Mouse (Mus musculus) liver, embryonic 12.5 days (tissue): ENCODE measurements around the gene 6430548M08Rik. TPM values are rescaled to one million over a fixed set of nuclear protein-coding genes. Genes with fewer than 3 reads are reported as not detected.

ENCODE experiments used
- ATAC-seq: fragments of 200-750 bp; cut with Nextera tagmentation; 2 replicates; pipeline ENCODE4 v1.8.0; 2017; ENCODE audit warnings: moderate number of reproducible peaks, mild to moderate bottlenecking, moderate library complexity
- H3K27ac ChIP-seq: fragments of 300-500 bp; sonication (generic); 2 replicates; pipeline ENCODE4 v1.5.1; 2016; ENCODE audit warnings: mild to moderate bottlenecking
- H3K27me3 ChIP-seq: fragments of 300-500 bp; sonication (generic); replicated peaks from 2 replicates; pipeline ENCODE4 v1.6.1; 2016; ENCODE audit warnings: mild to moderate bottlenecking, moderate library complexity
- H3K36me3 ChIP-seq: fragments of 300-500 bp; sonication (generic); 2 replicates; pipeline ENCODE4 v1.6.1; 2016; ENCODE audit warnings: mild to moderate bottlenecking, moderate library complexity
- H3K4me1 ChIP-seq: fragments of 300-500 bp; sonication (generic); 2 replicates; pipeline ENCODE4 v1.6.1; 2016
- H3K4me2 ChIP-seq: fragments of 300-500 bp; sonication (generic); 2 replicates; pipeline ENCODE4 v1.6.1; 2016; ENCODE audit warnings: mild to moderate bottlenecking, moderate library complexity
- H3K4me3 ChIP-seq: fragments of 300-500 bp; sonication (generic); 2 replicates; pipeline ENCODE4 v1.5.1; 2016; ENCODE audit warnings: mild to moderate bottlenecking, moderate library complexity
- H3K9ac ChIP-seq: fragments of 300-500 bp; sonication (generic); 2 replicates; pipeline ENCODE4 v1.6.1; 2016; ENCODE audit warnings: mild to moderate bottlenecking, moderate library complexity
- H3K9me3 ChIP-seq: fragments of 300-500 bp; sonication (generic); replicated peaks from 2 replicates; pipeline ENCODE4 v1.6.1; 2016; ENCODE audit warnings: mild to moderate bottlenecking, moderate library complexity
- WGBS: fragments of 180-500 bp; shearing (Covaris S2); methylation state at CpG from one replicate; pipeline ENCODE4 v1.1.7; 2016; ENCODE audit not compliant: insufficient replicate concordance; 5-methylcytosine and 5-hydroxymethylcytosine counted together
- polyA plus RNA-seq: library from polyadenylated mRNA; unstranded; fragments of >200 nt; fragmentation: Nextera tagmentation; extraction: Ambion mirVana; gene quantifications from 2 replicates; pipeline ENCODE4 v1.2.1, GENCODE M21; 2016

6430548M08Rik gene
- polyA plus RNA-seq, 1 experiment from 2014 or later, result 1.8 TPM

DNA sequence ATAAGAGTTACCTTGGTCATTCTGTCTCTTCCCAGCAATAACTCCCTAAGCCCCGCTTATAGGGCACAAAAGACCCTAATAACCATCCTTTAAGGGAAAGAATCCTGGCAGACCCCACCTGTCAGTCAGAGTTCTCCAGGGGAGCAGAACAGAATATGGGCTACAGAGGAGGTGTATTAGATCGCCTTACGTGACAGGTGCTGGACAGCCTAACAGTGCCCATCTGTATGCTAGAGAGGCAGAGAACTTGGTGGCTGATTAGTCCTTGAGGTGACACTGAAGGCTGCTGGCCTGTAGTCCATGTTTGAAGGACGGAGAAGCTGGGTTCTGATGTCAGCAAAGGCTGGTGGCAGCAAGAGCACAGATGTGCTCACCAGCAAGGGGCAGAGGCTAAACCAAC lies 3.0 kb upstream of the 6430548M08Rik start:
- no peaks in the 10 kb centered on the region for H3K36me3 ChIP-seq
- peaks cover 42% of the 10 kb centered on the region for H3K27me3 ChIP-seq
- no peak overlapping the region for H3K4me3 ChIP-seq
- no peak overlapping the region for H3K4me2 ChIP-seq
- no peak for ATAC-seq
- no peaks in the 10 kb centered on the region for H3K9me3 ChIP-seq
- H3K9ac ChIP-seq, result no peak overlapping the region
- peaks cover 27% of the 10 kb centered on the region for H3K4me1 ChIP-seq
- WGBS, result 74% methylated on average over 4 of the region's 4 CpGs
- H3K27ac ChIP-seq, result no peak overlapping the region

DNA sequence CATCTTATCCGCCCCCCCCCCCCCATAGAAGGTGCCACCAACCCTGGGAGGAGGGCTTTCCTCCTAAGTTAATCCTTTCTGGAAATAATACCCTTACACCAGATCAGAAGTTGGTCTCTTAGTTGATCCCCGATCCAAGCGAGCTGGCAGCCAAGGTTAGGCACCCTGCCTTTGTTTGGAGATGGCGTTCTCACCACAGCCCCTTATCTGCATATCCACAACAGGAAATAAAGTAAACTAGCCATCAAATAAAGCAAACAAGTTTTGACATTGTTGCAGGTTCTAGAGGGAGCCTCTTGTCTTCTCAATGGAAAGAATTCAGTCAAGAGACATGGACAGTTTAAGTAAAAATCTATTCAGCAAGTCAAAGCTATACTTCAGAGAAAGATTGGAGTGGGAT lies 2.6 kb upstream of the 6430548M08Rik start:
- Histone ChIP-seq H3K4me3 (no peak overlapping the region), H3K4me2 (no peak overlapping the region), H3K27ac (no peak overlapping the region), H3K36me3 (no peaks in the 10 kb centered on the region), H3K9ac (no peak overlapping the region), H3K27me3 (peaks cover 46% of the 10 kb centered on the region), H3K9me3 (no peaks in the 10 kb centered on the region), H3K4me1 (peaks cover 26% of the 10 kb centered on the region)
- WGBS, result 44% methylated on average over 4 of the region's 4 CpGs
- no peak for ATAC-seq

DNA sequence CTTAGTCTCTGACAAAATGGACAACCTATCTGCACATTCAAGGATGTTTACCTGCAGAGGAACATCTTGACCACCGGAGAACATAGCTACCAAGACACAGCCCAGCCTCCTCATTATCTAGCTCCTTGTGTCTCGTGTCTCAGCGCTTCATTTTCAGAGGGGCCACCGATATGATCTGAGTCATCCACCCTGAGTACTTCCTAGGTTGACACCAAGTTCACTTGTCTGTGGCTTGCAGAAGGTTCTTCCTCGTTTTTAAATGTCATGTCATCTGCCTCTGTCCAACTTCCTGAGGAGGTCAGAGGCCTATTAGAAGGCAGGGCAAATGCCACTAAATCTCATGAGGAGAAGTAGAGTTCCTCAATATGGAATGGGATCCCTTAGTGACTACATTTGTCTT lies 1.4 kb upstream of the 6430548M08Rik start:
- peak overlapping the region; percentile 83; the same call in 1 of the 2 replicates for H3K27ac ChIP-seq
- H3K9ac ChIP-seq, result no peak overlapping the region

DNA sequence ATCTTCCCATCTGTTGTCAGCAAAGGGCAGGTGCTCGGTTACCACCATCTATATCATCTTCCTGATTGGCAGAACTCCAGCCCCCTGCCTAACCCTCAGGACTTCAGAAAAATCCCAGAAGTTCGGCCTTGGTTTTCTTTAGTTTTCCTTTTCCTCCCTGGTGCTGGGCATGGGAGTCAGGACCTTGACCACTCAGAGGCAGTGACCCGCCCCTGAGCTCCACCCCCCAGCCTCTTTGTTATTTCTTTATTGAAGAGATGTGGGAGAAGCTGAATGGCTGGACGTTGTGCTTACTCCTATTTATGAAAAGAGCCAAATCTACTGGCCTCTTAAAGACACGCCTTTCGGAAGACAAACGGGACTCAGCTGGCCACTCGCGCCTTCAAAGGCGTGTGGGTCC lies 646 bp upstream of the 6430548M08Rik start:
- ATAC-seq, result no peak; the same call in 1 of the 2 replicates

More for the DNA sequence above, 1.4 kb upstream of the 6430548M08Rik start:
- Histone ChIP-seq H3K4me1 (peaks cover 21% of the 10 kb centered on the region), H3K4me2 (peak overlapping the region; percentile 97), H3K27me3 (peaks cover 58% of the 10 kb centered on the region), H3K9me3 (no peaks in the 10 kb centered on the region), H3K4me3 (no peak overlapping the region), H3K36me3 (no peaks in the 10 kb centered on the region)
- whole genome bisulfite sequencing, result 11% methylated on average over 5 of the region's 5 CpGs
- ATAC-seq, result no peak

DNA sequence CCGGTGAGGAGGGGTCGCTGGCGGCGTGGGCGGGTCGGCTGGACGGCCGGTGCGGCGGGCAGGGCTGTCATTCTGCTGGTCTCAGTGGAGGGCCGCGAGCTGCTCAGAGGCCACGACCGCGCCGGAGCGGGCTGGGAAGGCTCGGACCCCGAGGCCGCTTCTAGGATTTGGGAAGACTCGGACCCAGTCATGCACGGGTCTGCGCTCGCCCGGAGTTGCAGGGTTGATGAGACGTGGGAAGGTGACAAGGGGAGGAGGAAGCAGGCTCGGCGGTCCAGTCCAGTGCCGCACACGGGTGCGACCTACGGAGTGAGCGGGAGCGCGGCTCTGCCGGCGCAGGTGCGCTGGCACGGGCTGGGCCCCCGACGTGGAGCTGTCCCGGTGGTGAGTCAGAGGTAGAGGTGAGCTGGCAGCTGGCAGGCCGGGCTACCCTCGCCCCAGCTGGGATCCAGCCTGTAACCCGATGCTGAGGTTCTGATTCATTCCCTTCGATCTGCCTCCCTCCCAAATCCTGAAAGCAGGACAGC lies 426 bp downstream of the 6430548M08Rik start:
- Histone ChIP-seq H3K4me1 (peaks cover 21% of the 10 kb centered on the region), H3K27ac (no peak overlapping the region), H3K4me3 (peak overlapping the region; percentile 65), H3K27me3 (peaks cover 74% of the 10 kb centered on the region), H3K4me2 (peak overlapping the region; percentile 97), H3K9ac (peak overlapping the region; percentile 64), H3K36me3 (no peaks in the 10 kb centered on the region), H3K9me3 (no peaks in the 10 kb centered on the region)
- ATAC-seq, result peak; percentile 10
- 3% methylated on average over 46 of the region's 46 CpGs for WGBS

More for the DNA sequence above, 646 bp upstream of the 6430548M08Rik start:
- H3K9ac ChIP-seq, result peak overlapping the region; percentile 82
- H3K27ac ChIP-seq, result peak overlapping the region; percentile 83
- H3K9me3 ChIP-seq, result no peaks in the 10 kb centered on the region
- peaks cover 66% of the 10 kb centered on the region for H3K27me3 ChIP-seq
- no peaks in the 10 kb centered on the region for H3K36me3 ChIP-seq
- H3K4me3 ChIP-seq, result peak overlapping the region; percentile 65
- peak overlapping the region; percentile 97 for H3K4me2 ChIP-seq
- 7% methylated on average over 10 of the region's 10 CpGs for WGBS
- peaks cover 21% of the 10 kb centered on the region for H3K4me1 ChIP-seq

DNA sequence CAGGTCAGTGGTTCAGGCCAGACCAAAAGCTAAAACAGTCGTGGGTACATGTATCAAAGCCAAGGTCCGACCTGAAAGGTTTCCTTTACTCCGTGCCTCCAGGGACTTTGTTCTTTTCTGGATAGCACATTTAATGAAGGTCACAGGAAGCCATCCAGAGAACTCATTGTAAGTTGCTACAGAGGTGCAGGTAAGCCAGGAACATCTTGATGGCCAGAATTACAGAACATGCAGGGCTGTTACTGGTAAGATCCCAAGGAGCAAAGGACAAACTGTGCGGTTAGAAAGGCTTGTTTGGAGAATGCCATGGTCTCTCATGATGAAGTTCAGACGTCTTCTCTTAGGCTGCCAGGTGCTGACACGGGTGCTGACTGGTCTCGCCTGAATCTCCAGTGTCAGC lies 2.6 kb downstream of the 6430548M08Rik start:
- H3K4me3 ChIP-seq, result no peak overlapping the region

DNA sequence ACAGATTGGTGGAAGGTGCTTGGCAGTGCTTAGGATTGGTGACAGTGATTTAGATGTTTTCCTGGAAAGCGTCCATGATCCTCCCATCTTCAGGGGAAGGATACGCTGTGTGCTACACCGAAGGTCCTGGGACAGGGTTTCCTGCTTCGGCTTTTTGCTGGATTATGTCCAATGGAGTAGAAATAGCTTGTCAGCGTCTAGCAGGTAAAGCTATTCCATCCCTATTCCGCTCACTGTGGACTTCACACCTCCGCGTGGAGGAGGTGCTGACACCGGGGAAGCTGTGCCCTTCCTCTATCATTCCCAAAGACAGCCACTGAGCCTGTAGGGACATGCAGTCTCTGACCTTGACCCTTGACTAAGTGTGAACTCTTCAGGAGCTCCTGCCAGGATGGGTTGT lies 4.2 kb downstream of the 6430548M08Rik start:
- Histone ChIP-seq H3K4me2 (no peak overlapping the region), H3K36me3 (no peaks in the 10 kb centered on the region), H3K27me3 (peaks cover 64% of the 10 kb centered on the region), H3K4me3 (no peak overlapping the region), H3K4me1 (peaks cover 12% of the 10 kb centered on the region), H3K27ac (no peak overlapping the region), H3K9ac (no peak overlapping the region), H3K9me3 (no peaks in the 10 kb centered on the region)
- no peak for ATAC-seq
- 59% methylated on average over 9 of the region's 9 CpGs for WGBS

More for the DNA sequence above, 2.6 kb downstream of the 6430548M08Rik start:
- Histone ChIP-seq H3K4me1 (peaks cover 21% of the 10 kb centered on the region), H3K9ac (no peak overlapping the region), H3K27me3 (peaks cover 64% of the 10 kb centered on the region), H3K27ac (no peak overlapping the region), H3K4me2 (no peak overlapping the region), H3K9me3 (no peaks in the 10 kb centered on the region), H3K36me3 (no peaks in the 10 kb centered on the region)
- WGBS, result 53% methylated on average over 7 of the region's 7 CpGs
- ATAC-seq, result no peak

DNA sequence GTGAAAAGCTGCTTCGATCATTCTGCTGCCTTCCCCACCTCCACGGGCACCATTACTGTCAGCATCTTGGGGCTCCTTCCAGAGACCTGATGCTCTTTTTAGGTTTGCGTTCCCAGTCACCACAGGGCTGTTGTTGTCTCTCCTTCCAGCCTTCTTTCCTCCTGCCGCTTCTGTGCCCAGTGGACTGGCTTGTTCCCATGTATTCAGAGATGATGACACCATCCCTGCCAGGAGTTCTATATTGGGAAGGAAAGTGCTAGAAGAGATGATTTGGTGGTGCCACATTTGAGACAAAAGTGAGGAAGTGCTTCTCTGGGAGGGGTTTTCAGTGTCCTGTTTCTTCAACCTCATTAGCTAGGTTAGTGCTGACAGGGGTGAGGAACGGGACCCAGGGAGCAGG lies 4.9 kb downstream of the 6430548M08Rik start:
- peaks cover 8% of the 10 kb centered on the region for H3K4me1 ChIP-seq
- peaks cover 64% of the 10 kb centered on the region for H3K27me3 ChIP-seq
- no peaks in the 10 kb centered on the region for H3K9me3 ChIP-seq
- ATAC-seq, result no peak
- no peak overlapping the region for H3K4me3 ChIP-seq
- H3K27ac ChIP-seq, result no peak overlapping the region
- no peak overlapping the region for H3K4me2 ChIP-seq
- no peak overlapping the region for H3K9ac ChIP-seq
- no peaks in the 10 kb centered on the region for H3K36me3 ChIP-seq
- 58% methylated on average over 5 of the region's 5 CpGs for WGBS

DNA sequence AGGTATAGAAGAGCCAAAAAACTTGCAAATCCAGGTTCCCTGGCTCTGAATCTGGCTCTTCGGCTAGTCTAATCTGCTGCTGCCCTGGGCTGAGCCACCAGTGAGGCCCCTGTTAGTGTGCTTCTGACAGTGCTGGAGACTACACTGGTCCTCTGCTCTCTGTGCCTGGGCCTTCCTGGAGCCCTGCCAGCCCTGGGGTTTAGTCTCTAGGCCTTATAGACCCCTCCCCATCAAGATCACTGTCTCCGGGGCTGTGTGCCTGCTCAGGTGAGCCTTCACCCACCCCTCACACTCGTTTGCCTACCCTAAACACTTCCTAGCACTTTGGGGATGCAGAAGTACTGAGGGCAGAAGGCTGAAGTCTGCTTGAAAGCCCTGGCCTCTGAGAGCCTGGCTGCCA lies 5.5 kb downstream of the 6430548M08Rik start:
- Histone ChIP-seq H3K4me1 (peaks cover 2% of the 10 kb centered on the region), H3K9ac (no peak overlapping the region), H3K27ac (no peak overlapping the region), H3K4me3 (no peak overlapping the region), H3K9me3 (no peaks in the 10 kb centered on the region), H3K27me3 (peaks cover 59% of the 10 kb centered on the region), H3K4me2 (no peak overlapping the region), H3K36me3 (no peaks in the 10 kb centered on the region)
- no peak for ATAC-seq
- WGBS, result 44% methylated on average over 3 of the region's 3 CpGs

DNA sequence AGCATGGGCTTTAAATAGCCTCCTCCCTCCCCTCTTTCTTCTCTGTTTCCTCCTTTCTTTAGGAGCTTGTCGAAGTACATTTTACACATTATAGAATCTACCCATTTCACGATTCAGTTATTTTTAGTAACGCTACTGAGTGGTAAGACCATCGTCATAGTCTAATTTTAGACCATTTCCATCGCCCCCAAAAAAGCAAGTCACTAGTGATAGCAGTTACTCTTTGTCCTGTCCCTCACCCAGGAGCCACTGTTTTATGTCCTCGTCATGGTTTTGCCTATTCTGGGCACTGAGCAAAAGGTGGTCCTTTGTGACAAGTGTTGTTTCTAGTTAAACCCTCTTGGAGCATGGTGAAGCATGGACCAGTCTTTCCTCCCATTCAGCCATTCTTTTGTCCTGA lies 6.0 kb downstream of the 6430548M08Rik start:
- Histone ChIP-seq H3K4me3 (no peak overlapping the region), H3K9ac (no peak overlapping the region), H3K27ac (no peak overlapping the region), H3K9me3 (no peaks in the 10 kb centered on the region), H3K4me2 (no peak overlapping the region), H3K4me1 (no peaks in the 10 kb centered on the region), H3K27me3 (peaks cover 54% of the 10 kb centered on the region), H3K36me3 (no peaks in the 10 kb centered on the region)
- 45% methylated on average over 6 of the region's 6 CpGs for WGBS
- no peak for ATAC-seq

DNA sequence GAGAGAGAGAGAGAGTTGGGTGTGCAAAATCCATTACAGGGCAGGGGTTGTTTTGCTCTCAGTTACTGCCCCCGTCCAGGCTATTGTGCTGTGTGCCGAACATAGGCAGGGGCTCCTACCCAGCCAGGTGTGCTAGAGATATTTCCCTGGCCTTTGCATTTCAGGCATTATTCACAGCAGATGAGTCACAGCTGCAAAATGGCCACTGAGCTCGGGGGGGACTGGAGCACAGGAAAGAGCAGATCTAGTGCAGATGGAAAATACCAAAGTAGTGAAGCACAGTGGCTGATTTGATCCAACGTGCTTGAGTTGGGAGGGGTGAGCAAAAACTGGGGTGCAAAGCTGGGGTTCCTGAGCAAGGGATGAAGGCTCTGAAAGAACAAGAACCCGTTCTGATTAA lies 7.0 kb downstream of the 6430548M08Rik start:
- H3K4me2 ChIP-seq, result no peak overlapping the region
- H3K4me1 ChIP-seq, result 0 out of 2 replicates have a peak, but pooled peaks cover 2% of the 10 kb centered on the region
- no peaks in the 10 kb centered on the region for H3K9me3 ChIP-seq
- H3K27me3 ChIP-seq, result peaks cover 44% of the 10 kb centered on the region
- no peak overlapping the region for H3K9ac ChIP-seq
- H3K27ac ChIP-seq, result no peak overlapping the region
- H3K4me3 ChIP-seq, result no peak overlapping the region
- no peak for ATAC-seq
- 41% methylated on average over 5 of the region's 5 CpGs for WGBS
- H3K36me3 ChIP-seq, result no peaks in the 10 kb centered on the region

DNA sequence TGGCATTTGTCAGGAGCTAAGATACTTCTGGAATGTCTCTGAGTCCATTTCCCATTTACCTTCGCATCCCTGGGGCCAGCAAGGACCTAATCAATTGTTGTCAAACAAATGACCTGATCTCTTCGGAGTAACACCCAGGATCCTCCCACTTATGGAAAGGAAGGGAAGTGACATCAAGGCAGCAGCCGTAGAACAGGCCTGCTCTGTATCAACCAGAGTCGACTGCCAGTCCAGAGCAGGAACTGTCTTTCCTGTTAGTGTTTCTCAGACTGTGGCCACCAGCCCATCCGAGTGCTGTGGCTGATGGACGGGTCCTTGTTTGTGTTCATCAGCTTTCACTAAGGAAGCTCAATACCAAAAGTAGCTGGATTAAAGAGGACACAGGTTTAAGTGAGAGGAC lies 10.3 kb downstream of the 6430548M08Rik start:
- Histone ChIP-seq H3K4me2 (no peak overlapping the region), H3K9me3 (no peaks in the 10 kb centered on the region), H3K9ac (no peak overlapping the region), H3K27me3 (peaks cover 28% of the 10 kb centered on the region), H3K4me1 (peaks cover 11% of the 10 kb centered on the region; the same call in 1 of the 2 replicates), H3K27ac (no peak overlapping the region), H3K4me3 (no peak overlapping the region), H3K36me3 (no peaks in the 10 kb centered on the region)
- WGBS, result 10% methylated on average over 6 of the region's 6 CpGs
- no peak for ATAC-seq
